Mouse (Mus musculus) neural tube, embryonic 11.5 days (tissue): Measurements from ENCODE around the gene Slc35e3. TPM values are rescaled to one million over a fixed set of nuclear protein-coding genes. Genes with fewer than 3 reads are reported as not detected.
A peak's percentile ranks its signal among the peaks of the same experiment; 100 is the strongest.

Experiments
- ATAC-seq: fragments of 200-750 bp; cut with Nextera tagmentation; 2 replicates; pipeline ENCODE4 v1.8.0; 2017; ENCODE audit warnings: moderate number of reproducible peaks, mild to moderate bottlenecking, moderate TSS enrichment, moderate library complexity; ENCODE audit not compliant: insufficient read depth, low FRiP score, low TSS enrichment
- DNase-seq: peaks from one replicate; pipeline ENCODE4 v3.0.0-alpha.2; 2015; ENCODE audit warnings: low spot score
- H3K27ac ChIP-seq: fragments of 300-500 bp; sonication (generic); 2 replicates; pipeline ENCODE4 v1.5.1; 2014; ENCODE audit warnings: low read depth, mild to moderate bottlenecking, low read length
- H3K27me3 ChIP-seq: fragments of 300-500 bp; sonication (generic); 2 replicates; pipeline ENCODE4 v1.6.1; 2014; ENCODE audit warnings: mild to moderate bottlenecking, low read length, mixed read lengths; ENCODE audit not compliant: control insufficient read depth, insufficient read depth
- H3K36me3 ChIP-seq: fragments of 300-500 bp; sonication (generic); 2 replicates; pipeline ENCODE4 v1.6.1; 2014; ENCODE audit warnings: mild to moderate bottlenecking, low read length, moderate library complexity, mixed read lengths; ENCODE audit not compliant: control insufficient read depth, insufficient read depth
- H3K4me1 ChIP-seq: fragments of 300-500 bp; sonication (generic); 2 replicates; pipeline ENCODE4 v1.6.1; 2014; ENCODE audit warnings: low read length, mixed read lengths; ENCODE audit not compliant: control insufficient read depth, insufficient read depth
- H3K4me2 ChIP-seq: fragments of 300-500 bp; sonication (generic); 2 replicates; pipeline ENCODE4 v1.6.1; 2014; ENCODE audit warnings: low read depth, mild to moderate bottlenecking, moderate library complexity
- H3K4me3 ChIP-seq: fragments of 300-500 bp; sonication (generic); 2 replicates; pipeline ENCODE4 v1.5.1; 2014; ENCODE audit warnings: low read depth, low read length
- H3K9ac ChIP-seq: fragments of 300-500 bp; sonication (generic); 2 replicates; pipeline ENCODE4 v1.6.1; 2014; ENCODE audit warnings: mild to moderate bottlenecking, low read length
- H3K9me3 ChIP-seq: fragments of 300-500 bp; sonication (generic); 2 replicates; pipeline ENCODE4 v1.6.1; 2016; ENCODE audit warnings: low read length; ENCODE audit not compliant: control insufficient read depth
- WGBS: fragments of 180-500 bp; shearing (Covaris S2); extraction: QIAGEN DNeasy Blood & Tissue Kit; methylation state at CpG from one replicate; pipeline ENCODE4 v1.1.7; 2014; 5-methylcytosine and 5-hydroxymethylcytosine counted together
- polyA plus RNA-seq: library from polyadenylated mRNA; unstranded; fragments of >200 nt; fragmentation: Nextera tagmentation; extraction: Ambion mirVana; gene quantifications from 2 replicates; pipeline ENCODE4 v1.2.1, GENCODE M21; 2014

Slc35e3 gene
- polyA plus RNA-seq, 1 experiment from 2014 or later = 21.2 TPM

GRCm38 (mm10) chr10:117710604-117711141, 35.5 kb downstream of the Slc35e3 start, which contains the start of gene Mdm2:
Gene Mdm2 (minus strand): TSS chr10:117710758.
- peaks cover 13% of the 10 kb centered on the region; the same call in 1 of the 2 replicates for H3K4me1 ChIP-seq
- peak within 1 kb of the TSS; percentile 51 for H3K4me3 ChIP-seq
- peaks cover 5% of the 10 kb centered on the region; the same call in 1 of the 2 replicates for H3K36me3 ChIP-seq
- H3K27me3 ChIP-seq = no peaks in the 10 kb centered on the region
- H3K4me2 ChIP-seq = peak within 1 kb of the TSS; percentile 67
- DNase-seq (peak; percentile 98), ATAC-seq (peak; percentile 94)
- under 1% methylated on average over 52 of the region's 52 CpGs for WGBS
- H3K9ac ChIP-seq = peak within 1 kb of the TSS; percentile 85
- no peaks in the 10 kb centered on the region for H3K9me3 ChIP-seq
- peak within 1 kb of the TSS; percentile 84 for H3K27ac ChIP-seq

GRCm38 (mm10) chr10:117709930-117710603, 36.1 kb downstream of the Slc35e3 start:
- DNase-seq (peak; percentile 89), ATAC-seq (peak; percentile 85)
- peak overlapping the region; percentile 51 for H3K4me3 ChIP-seq
- no peaks in the 10 kb centered on the region for H3K27me3 ChIP-seq
- H3K36me3 ChIP-seq = peaks cover 7% of the 10 kb centered on the region; the same call in 1 of the 2 replicates
- under 1% methylated on average over 68 of the region's 71 CpGs for WGBS
- peaks cover 13% of the 10 kb centered on the region; the same call in 1 of the 2 replicates for H3K4me1 ChIP-seq
- peak overlapping the region; percentile 84 for H3K27ac ChIP-seq
- H3K9ac ChIP-seq = peak overlapping the region; percentile 85
- H3K4me2 ChIP-seq = peak overlapping the region; percentile 67
- H3K9me3 ChIP-seq = no peaks in the 10 kb centered on the region

- peak overlapping the region; percentile 51 for H3K4me3 ChIP-seq
- H3K4me2 ChIP-seq = peak overlapping the region; percentile 67
- no peaks in the 10 kb centered on the region for H3K27me3 ChIP-seq
- no peak overlapping the region for H3K27ac ChIP-seq
- H3K4me1 ChIP-seq = peaks cover 13% of the 10 kb centered on the region; the same call in 1 of the 2 replicates
- peak overlapping the region; percentile 85 for H3K9ac ChIP-seq
- ATAC-seq (no peak), DNase-seq (no peak)
- no peaks in the 10 kb centered on the region for H3K9me3 ChIP-seq
- 59% methylated on average over 12 of the region's 12 CpGs for WGBS
- H3K36me3 ChIP-seq = peaks cover 10% of the 10 kb centered on the region
Observed at GRCm38 (mm10) chr10:117709326-117709830, 36.8 kb downstream of the Slc35e3 start.

GRCm38 (mm10) chr10:117708856-117709255, 37.3 kb downstream of the Slc35e3 start:
- no peak for DNase-seq
- Histone ChIP-seq H3K4me2 (peak overlapping the region; percentile 4; the same call in 1 of the 2 replicates), H3K36me3 (peaks cover 11% of the 10 kb centered on the region), H3K9me3 (no peaks in the 10 kb centered on the region), H3K27me3 (no peaks in the 10 kb centered on the region), H3K4me1 (peaks cover 13% of the 10 kb centered on the region; the same call in 1 of the 2 replicates), H3K27ac (no peak overlapping the region), H3K9ac (no peak overlapping the region), H3K4me3 (peak overlapping the region; percentile 51)
- 91% methylated on average over 9 of the region's 9 CpGs for WGBS
- no peak for ATAC-seq

GRCm38 (mm10) chr10:117708376-117708775, 37.8 kb downstream of the Slc35e3 start:
- Histone ChIP-seq H3K9ac (no peak overlapping the region), H3K27me3 (no peaks in the 10 kb centered on the region), H3K4me3 (no peak overlapping the region), H3K27ac (no peak overlapping the region), H3K4me2 (no peak overlapping the region), H3K4me1 (peaks cover 13% of the 10 kb centered on the region; the same call in 1 of the 2 replicates), H3K9me3 (no peaks in the 10 kb centered on the region), H3K36me3 (peaks cover 11% of the 10 kb centered on the region)
- DNase-seq (no peak), ATAC-seq (no peak)
- WGBS = 98% methylated on average over 2 of the region's 2 CpGs

- H3K27ac ChIP-seq = no peak overlapping the region
- no peak overlapping the region for H3K4me2 ChIP-seq
- ATAC-seq (no peak), DNase-seq (no peak)
- H3K9ac ChIP-seq = no peak overlapping the region
- H3K27me3 ChIP-seq = no peaks in the 10 kb centered on the region
- WGBS = 97% methylated on average over 2 of the region's 2 CpGs
- H3K4me1 ChIP-seq = peaks cover 13% of the 10 kb centered on the region; the same call in 1 of the 2 replicates
- H3K4me3 ChIP-seq = no peak overlapping the region
- peaks cover 14% of the 10 kb centered on the region for H3K36me3 ChIP-seq
- no peaks in the 10 kb centered on the region for H3K9me3 ChIP-seq
Observed at GRCm38 (mm10) chr10:117707114-117707838, 38.9 kb downstream of the Slc35e3 start.

- Histone ChIP-seq H3K27ac (no peak overlapping the region), H3K9ac (no peak overlapping the region), H3K4me1 (peaks cover 13% of the 10 kb centered on the region; the same call in 1 of the 2 replicates), H3K4me2 (no peak overlapping the region), H3K9me3 (no peaks in the 10 kb centered on the region), H3K4me3 (no peak overlapping the region), H3K27me3 (no peaks in the 10 kb centered on the region), H3K36me3 (peaks cover 20% of the 10 kb centered on the region)
- DNase-seq (no peak), ATAC-seq (no peak)
- 89% methylated on average over 6 of the region's 6 CpGs for WGBS
Observed at GRCm38 (mm10) chr10:117706440-117706839, 39.7 kb downstream of the Slc35e3 start.

GRCm38 (mm10) chr10:117705806-117706205, 40.4 kb downstream of the Slc35e3 start:
- Histone ChIP-seq H3K9ac (no peak overlapping the region), H3K4me1 (peaks cover 9% of the 10 kb centered on the region; the same call in 1 of the 2 replicates), H3K9me3 (no peaks in the 10 kb centered on the region), H3K4me2 (no peak overlapping the region), H3K27ac (no peak overlapping the region), H3K36me3 (peaks cover 20% of the 10 kb centered on the region), H3K27me3 (no peaks in the 10 kb centered on the region), H3K4me3 (no peak overlapping the region)
- no peak for ATAC-seq
- no peak for DNase-seq
